Mouse (Mus musculus): ENCODE data around the gene Il18rap.

The Il18rap gene

GRCm38 (mm10) chr1:40514851-40515585 is at the start of gene Il18rap:
Il18rap (plus strand) TSS chr1:40515362.
- no peak for DNase-seq (ENCODE audit: extremely low spot score, low spot score)

- no peak for DNase-seq (ENCODE audit: extremely low spot score, low spot score)
These were observed 49.4 kb upstream of the Il18rap start, which contains the start of gene Il18r1 for GRCm38 (mm10) chr1:40465477-40466430. Il18r1 (plus strand) TSS chr1:40465552.

- DNase-seq (ENCODE audit: extremely low spot score, low spot score): no peak
These were observed 47.9 kb upstream of the Il18rap start for GRCm38 (mm10) chr1:40467306-40467705.

- DNase-seq (ENCODE audit: extremely low spot score, low spot score): no peak
These were observed 46.4 kb upstream of the Il18rap start for GRCm38 (mm10) chr1:40468805-40469204.

- DNase-seq (ENCODE audit: extremely low spot score, low spot score): no peak
These were observed 45.3 kb upstream of the Il18rap start for GRCm38 (mm10) chr1:40469900-40470299.

- DNase-seq (ENCODE audit: extremely low spot score, low spot score): no peak
These were observed 42.8 kb upstream of the Il18rap start for GRCm38 (mm10) chr1:40472401-40472800.

GRCm38 (mm10) chr1:40473640-40474039 is 41.5 kb upstream of the Il18rap start:
- DNase-seq (ENCODE audit: extremely low spot score, low spot score): no peak

GRCm38 (mm10) chr1:40474336-40474735 is 40.8 kb upstream of the Il18rap start:
- DNase-seq (ENCODE audit: extremely low spot score, low spot score): no peak

- DNase-seq (ENCODE audit: extremely low spot score, low spot score): no peak
These were observed 39.5 kb upstream of the Il18rap start for GRCm38 (mm10) chr1:40475697-40476096.

- no peak for DNase-seq (ENCODE audit: extremely low spot score, low spot score)
These were observed 38.4 kb upstream of the Il18rap start for GRCm38 (mm10) chr1:40476756-40477155.

GRCm38 (mm10) chr1:40479505-40479923 is 35.6 kb upstream of the Il18rap start:
- no peak for DNase-seq (ENCODE audit: extremely low spot score, low spot score)

GRCm38 (mm10) chr1:40494594-40494993 is 20.6 kb upstream of the Il18rap start:
- no peak for DNase-seq (ENCODE audit: extremely low spot score, low spot score)

- no peak for DNase-seq (ENCODE audit: extremely low spot score, low spot score)
These were observed 15.5 kb upstream of the Il18rap start for GRCm38 (mm10) chr1:40499708-40500107.

- DNase-seq (ENCODE audit: extremely low spot score, low spot score): no peak
These were observed 14.0 kb upstream of the Il18rap start for GRCm38 (mm10) chr1:40501126-40501525.

- no peak for DNase-seq (ENCODE audit: extremely low spot score, low spot score)
These were observed 13.4 kb upstream of the Il18rap start for GRCm38 (mm10) chr1:40501546-40502398.

GRCm38 (mm10) chr1:40504548-40504947 is 10.6 kb upstream of the Il18rap start:
- DNase-seq (ENCODE audit: extremely low spot score, low spot score): no peak

- DNase-seq (ENCODE audit: extremely low spot score, low spot score): no peak
These were observed 1.2 kb downstream of the Il18rap start for GRCm38 (mm10) chr1:40516364-40516763.

- no peak for DNase-seq (ENCODE audit: extremely low spot score, low spot score)
These were observed 7.8 kb downstream of the Il18rap start for GRCm38 (mm10) chr1:40522918-40523317.

GRCm38 (mm10) chr1:40523971-40524722 is 9.0 kb downstream of the Il18rap start:
- DNase-seq (ENCODE audit: extremely low spot score, low spot score): no peak

- DNase-seq (ENCODE audit: extremely low spot score, low spot score): no peak
These were observed 14.1 kb downstream of the Il18rap start for GRCm38 (mm10) chr1:40529287-40529686.

- DNase-seq (ENCODE audit: extremely low spot score, low spot score): no peak
These were observed 22.4 kb downstream of the Il18rap start for GRCm38 (mm10) chr1:40537577-40537976.

Measured in neural tube, embryonic 10.5 days (tissue).